Mouse (Mus musculus) mouse embryonic stem cell (cell line): ENCODE measurements at regions not wholly inside any gene's neighbourhood (a gene's known extent, or its start where the extent isn't known, plus 50 kb on each side); places are given as distances from the start of the nearest gene placed in this dataset.

Source experiments
- in situ Hi-C, 2 experiments: fragments of 300-500 bp; cut with MboI; formaldehyde crosslinking; loops; 1 replicate in 1 of 2; 3 replicates in 1 of 2; pipeline ENCODE4 v1.14.3; 2019 to 2020; ENCODE audit warnings: low sequenced_read_pairs in 2 of 2, low pct_unique_long_range_greater_than_20kb in 1 of 2, mixed read lengths in 1 of 2; ENCODE audit not compliant: unreplicated experiment in 1 of 2

DNA sequence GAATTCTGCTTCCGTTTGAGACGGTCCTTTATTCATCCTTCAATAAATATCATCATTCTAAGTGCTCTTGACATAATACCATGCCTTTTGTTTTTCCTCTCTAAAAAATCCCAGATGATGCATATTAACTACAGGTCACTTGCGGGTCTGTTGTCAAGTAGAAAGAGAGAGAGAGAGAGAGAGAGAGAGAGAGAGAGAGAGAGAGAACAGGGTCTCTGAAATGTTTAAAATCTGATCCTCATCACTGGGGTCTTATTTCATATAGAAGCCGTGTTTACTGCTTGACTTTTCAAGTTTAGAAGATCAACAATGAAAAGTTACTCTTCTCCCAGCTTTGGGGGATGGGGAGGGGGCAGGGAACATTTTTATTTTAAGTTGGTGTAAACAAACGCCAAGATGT is 299.5 kb downstream of the Nr2f2 start:
- in situ Hi-C loops: no loop called here

DNA sequence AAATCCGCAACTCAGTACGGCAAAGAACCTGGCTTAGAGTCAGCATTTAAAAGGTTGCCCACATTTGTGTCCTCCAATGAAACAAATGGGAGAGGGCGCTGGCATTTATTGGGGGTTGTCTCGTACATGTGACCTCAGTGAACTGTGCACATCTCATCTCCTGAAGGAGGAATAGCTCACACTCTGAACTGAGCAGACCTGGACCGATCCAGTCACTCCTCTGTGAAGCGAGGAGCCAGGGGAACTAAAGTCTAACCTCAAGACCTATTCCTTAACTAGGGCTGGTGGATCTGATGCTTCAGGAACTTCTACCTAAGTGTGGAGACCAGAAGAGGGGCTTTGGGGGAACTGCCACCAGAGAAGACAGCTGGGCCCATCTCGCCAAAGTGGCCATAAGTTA is 300.1 kb downstream of the Nr2f2 start:
- in situ Hi-C loops: no loop called here

DNA sequence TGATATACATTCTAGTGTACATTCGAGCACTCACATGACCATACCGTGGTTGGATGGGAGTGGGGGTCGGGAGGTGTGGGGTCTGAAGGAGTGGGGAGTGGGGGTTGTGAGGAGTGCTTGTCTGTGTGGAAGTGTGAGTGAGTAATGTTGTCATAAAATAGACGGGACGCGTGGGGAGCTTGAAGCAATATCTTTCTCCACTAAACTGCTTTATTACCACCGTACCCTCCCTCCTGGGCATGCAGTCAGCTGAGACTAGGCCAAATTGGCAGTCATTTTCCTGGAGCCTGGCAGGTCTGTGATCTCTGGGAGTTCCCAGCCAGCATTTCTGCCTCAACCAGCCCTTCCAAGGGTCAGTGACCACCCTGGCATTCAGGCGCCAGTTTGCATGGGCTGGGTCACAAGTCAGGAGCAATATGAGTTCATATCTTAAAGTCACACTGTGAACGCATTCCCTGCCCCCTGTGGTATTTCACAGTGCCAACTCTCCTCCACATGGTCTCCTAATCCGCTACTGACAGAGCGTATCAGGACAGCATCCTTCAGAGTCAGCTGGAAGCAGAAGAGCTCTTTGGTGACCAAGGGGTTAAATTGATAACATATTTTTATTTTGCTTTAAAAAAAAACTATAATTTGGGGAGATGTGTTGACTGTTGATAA is 300.9 kb downstream of the Nr2f2 start:
- in situ Hi-C loops: no loop called here

DNA sequence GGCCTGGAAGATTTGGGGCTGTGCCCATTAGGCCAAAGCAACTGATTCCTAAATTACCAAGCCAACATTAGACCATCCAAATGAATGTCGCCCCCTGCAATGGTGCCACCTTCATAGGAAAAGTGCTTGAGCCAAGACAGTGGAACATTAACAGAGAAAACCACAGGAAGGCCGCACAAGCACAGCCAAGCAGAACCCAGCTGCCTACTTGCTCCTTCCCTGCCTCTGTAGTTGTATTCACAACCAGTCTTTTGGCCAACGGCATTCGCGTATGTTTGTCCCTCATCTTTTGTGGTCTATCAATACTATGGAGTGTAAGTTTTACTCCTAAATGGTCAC is 319.2 kb downstream of the Nr2f2 start:
- in situ Hi-C loops: no loop called here

DNA sequence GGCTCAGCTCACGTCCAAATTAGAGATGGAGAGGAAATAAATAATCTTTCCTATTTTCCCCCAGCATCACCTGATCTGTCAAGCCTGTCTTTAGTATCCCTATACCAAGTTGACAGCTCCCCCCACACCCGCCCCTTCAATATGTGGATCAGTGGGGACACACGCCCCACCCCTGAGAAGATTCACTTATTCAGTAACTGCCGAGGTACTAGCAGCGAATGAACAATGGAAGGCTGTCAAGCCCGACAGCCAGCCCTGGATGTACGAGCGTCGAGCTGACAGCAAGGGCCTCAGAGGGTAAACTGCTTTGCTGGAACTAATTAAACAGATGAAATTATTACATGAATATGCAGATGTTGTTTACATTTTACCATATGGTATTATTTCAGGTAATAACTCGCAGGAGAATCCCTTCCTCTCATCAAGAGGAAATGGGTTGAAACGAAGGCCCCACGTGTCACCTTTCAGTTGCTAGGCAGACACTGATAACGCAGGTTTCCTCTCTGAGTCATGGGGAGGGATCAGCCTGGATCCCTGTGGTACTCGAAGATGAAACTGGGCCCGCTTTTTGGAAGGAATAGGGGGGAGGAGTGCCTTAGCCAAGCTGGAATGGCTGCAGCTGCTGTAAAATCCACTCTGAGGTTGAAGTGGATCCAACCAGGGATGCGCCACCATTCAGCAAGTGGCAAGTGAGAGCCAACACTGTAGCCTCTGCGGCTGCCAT is 319.7 kb downstream of the Nr2f2 start:
- in situ Hi-C loops: no loop called here

DNA sequence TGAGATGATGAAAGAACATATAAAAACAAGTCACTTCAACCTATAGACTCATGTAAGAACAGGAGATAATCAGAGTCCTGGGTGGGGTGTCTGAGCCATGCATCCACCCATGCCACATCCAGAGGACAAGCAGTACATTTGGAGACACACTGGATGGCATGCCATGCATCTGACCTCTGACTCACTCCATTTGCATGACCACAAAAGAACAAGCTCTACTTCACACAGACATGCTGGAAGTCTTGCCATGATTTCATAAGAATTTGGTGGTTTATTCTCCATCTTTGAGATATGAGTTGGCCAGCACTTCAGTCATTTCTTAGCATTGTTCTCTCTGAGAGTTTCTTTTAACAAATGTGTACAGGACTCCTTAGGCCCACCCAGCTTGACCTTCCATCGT is 329.5 kb downstream of the Nr2f2 start:
- in situ Hi-C loops: no loop called here

DNA sequence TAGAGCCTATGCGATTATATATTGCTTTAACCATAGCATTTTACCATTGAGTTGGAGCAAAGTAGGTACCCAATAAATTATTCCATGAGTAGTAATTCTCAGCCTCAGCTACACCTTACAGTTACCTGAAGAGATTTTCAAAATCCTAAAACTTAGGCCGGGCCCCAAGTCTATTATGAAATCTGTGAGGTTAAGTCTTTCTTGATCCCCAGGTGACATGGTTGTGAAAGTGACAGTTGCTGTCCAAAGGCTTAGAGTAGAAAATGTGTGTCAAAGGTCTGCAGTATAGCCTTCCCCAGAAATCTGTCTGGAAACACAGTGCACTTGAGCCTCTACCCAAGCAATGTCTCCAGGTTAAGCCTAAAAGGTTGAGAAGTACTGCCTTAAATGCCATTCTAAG is 333.7 kb downstream of the Nr2f2 start:
- in situ Hi-C loops: no loop called here

DNA sequence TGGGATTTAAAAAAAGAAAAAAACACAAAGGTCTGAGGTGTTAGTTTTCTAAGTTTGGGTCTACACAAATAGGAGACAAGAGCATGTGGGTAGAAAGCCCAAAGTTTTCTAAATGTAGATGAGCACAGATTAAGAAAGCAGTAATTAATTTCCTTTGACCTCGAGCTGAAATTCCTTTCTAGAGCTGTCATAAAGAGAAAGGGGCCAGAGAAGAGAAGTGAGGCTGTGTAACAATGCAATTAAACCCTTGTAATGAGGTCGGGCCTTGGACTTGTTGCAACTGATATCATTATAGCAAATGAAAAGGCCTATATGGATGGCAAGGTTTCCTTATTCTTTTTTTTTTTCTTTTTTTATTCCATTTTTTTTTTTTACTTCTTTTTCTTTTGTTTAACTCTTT is 337.2 kb downstream of the Nr2f2 start:
- in situ Hi-C loops: no loop called here

DNA sequence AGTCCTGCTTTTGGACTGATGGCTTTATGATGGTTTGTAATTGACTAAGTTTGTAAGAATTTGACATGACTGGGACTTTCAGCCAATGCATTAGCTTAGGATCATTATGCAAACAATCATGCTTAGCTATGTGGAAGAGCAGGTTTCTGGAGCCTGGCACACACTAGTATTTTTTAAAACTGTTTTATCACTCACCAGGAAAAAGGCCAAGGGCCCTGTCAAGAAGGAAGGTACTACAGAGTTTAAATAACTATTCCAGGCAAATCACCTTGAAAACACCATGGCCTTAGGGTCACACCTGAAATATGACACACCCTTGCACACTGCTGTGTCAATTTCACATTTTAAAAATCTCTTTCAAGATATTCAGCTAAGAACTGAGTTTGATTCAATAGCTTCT is 341.0 kb downstream of the Nr2f2 start:
- in situ Hi-C loops: no loop called here

DNA sequence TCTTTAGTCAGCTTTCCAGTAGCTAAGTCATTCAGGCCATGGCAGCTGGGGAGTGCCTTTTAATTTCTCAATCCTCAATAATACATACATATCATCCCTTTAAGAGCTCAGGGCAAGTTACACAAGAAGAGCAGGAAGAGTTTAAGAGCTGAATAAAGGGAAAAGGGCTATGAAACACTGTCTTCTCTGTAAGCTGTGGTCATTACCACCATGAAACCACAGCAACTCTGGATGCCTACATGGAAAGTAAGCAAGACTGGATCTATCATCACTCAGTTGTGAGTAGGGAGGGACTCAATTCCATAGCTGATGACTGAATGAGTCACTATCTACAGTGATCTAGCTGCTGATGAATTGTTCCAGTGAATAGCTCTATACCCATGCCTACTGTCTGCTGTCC is 349.9 kb downstream of the Nr2f2 start:
- in situ Hi-C loops: no loop called here

DNA sequence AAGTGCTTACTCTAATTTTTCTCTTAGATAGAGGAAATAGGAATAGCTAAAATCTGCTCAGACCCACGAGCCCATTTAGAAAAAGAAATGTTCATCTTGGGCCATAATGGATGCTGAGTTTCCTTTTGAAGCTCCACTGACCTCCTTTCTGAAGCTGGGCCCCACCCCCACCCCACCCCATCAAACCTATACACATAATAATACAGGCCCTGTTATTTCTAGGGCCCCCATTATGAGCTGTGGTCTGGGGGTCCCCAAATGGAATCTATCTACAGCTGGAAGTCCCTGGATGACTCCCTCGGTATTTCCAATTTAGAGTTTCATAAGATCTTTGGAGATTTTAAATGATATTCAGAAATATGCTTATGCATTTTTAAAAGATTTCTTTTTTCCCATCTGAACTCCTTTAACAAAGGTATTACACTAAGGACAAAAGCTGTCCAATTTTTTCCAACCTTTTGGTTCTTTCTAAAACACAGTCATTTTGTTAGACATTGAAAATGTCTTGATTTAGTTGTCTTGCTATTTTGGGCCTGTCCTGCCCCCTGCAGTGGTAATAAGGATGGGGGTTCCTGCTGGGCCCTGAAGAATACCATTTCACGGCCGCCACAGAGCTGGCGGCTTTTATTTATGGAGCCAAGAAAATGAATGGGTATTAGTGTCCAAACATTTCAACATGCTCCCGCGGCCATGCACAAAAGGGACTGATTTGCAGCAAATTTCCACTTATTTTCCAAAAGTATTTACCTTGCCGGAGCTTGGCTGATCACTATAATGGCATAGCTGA is 363.1 kb downstream of the Nr2f2 start:
- in situ Hi-C loops: no loop called here

DNA sequence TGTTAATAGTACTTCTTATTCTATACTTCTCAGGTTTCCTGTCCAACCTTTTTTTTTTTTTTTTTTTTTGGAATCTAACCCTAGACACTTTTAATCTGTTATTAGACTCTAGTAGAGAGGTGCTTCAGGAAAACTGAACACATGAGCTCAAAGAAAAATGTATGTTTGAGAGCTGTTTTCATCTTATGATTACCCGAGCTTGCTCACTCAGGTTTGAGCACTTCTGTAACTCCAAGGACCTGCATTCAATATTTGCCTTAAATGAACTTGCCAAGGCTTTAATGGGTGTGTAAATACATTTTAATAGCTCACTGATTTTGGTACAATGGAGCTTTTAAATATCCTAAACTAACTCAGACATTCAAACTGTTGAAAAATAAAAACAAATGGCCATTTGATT is 367.8 kb downstream of the Nr2f2 start:
- in situ Hi-C loops: no loop called here

DNA sequence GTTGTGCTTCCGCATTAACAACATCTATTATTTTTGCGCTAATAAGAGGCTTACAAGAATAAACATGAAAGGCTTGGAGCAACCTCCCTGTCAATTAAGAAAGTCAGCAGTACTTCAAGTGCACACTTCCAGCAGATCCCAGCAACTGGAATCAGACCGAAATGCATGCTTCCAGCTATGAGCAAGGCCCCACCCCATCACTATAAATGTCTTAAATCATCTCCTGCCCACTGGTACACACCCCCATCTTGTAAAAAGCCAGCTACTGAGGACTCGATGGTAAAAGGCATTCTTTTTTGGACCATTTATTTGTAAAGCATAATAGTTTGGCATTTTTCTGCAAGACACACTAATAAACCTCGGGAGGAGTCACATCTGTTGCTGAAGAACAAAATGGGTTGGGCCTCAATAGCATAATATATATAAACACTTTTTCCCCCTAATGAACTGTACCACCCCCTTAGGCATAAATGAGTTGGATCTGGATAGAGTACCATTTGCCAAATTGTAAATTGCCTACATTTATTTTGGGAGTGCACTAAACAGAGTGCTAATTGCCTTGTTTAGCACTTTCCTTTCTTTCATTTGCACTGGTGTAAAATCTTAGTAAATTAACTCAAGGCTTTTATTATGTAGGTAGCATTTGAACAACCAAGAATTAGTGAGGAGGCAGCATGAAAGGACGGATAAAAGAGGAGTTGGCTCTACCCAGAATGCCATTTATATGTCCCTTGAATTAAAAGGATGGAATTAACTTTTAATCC is 371.8 kb downstream of the Nr2f2 start:
- in situ Hi-C loops: no loop called here

DNA sequence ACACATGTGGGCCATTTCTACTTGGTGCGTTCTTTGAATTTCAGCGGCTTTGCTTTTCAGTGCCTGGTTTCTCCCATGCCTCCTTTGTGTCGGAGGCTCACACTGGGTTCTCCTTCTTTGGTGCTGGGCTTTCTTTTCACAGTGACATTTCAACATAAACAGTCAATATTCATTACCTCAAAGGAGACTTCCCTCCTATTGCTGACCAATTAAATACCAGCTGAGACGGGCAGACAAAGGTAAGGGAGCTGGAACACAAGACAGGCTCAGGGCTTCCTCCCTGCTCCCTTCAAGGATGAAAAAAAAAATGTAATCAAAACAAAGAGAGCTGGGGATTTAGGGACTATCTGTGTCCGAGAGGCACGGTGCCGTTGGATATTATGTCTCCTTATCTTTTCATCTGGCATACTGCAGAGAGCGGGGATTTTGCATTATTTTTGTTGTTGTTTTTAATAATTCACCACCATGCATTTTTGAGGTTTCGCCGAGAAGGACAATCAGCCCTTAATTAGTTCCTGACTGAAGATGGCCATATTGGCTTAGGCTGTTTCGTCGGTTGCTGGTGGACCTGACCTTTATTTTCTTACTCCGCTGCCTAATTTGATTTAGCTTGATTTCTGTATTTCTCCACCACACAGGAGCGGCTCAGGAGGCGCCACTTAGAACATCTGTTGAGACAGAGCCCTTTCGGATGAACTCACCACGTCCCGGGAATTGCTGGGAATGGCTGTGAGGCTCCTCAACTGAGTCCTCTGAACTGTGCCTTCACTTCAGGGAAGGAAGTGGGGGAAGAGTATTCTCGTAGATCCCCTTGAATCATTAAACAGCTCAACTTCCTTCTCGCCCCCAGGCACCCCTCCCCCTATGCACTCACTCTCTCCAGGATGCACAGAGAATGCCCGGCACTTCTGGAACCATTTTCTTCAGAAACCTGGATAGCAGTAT is 373.9 kb downstream of the Nr2f2 start:
- in situ Hi-C loops: no loop called here

DNA sequence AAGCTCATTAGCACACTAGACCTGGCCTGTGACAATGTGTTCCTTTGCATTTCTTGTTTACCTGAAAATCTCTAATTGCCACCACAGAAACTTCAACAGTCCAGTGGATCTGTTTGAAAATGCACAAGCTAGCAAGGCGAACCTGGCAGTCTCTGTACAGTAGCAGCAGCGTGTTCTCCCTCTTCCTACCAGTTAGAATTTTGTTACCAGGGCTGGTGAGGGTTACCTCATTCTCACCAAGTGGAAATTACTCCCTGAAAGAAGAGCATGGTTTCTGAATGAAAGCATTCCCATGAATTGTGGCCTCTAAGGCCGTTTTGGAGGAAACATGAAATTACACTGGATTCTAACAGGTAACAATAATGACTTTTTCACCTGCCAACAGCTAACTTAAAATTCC is 374.6 kb downstream of the Nr2f2 start:
- in situ Hi-C loops: no loop called here

DNA sequence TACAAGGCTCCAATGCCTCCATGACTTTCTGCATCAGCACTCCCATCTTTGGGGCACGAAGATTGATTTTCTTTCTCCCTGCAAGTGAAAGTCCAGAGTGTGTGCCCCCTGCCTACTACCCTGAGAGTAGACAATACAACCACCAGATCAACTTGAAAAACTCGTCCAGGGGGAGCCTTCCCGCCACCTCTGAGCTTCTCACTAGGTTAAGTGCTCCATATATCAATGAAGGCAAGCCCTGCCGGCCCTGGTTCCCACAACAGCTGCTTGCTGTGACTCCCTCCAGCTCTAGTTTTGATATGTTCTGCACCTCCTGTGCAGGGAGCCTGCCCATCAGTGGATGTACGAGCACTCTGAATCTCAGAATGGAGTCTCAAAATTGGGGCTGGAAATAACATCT is 377.8 kb downstream of the Nr2f2 start:
- in situ Hi-C loops: no loop called here

DNA sequence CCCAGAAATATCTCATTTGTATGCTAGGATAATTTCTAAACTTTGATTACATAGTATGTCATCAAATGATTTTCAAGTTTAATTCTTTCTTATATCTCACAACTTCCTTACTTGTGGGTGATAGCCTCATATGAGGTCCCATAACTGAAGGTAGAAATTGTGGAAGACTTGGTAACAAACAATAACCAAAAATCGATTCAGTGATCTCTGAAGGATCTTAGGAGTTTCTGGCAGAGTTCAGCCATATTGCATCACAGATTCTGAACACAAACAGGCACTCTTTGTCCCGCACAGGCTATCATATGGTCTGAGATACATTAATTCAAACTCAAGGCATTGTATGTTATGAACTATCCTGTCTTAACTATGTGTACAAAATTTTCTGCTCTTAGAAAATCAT is 385.2 kb downstream of the Nr2f2 start:
- in situ Hi-C loops: no loop called here

DNA sequence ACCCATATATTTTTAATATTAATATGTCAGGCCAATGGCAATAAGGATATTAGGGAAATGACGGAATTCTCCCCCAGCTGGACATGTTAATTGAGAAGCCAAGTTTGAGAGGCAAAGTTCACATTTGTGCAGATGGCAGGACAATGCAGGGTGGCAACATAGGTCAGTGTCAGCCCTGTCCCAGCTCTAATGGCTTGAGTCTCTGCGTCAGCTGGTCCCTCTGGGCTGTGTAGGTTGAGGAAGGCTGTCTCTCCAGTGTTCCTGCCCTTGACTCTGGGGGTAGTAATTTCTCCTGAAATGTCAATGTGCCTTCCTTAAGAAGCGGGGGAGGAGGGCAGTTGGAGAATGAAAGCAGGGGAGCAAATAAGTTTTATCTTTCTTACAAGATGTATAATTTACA is 390.2 kb downstream of the Nr2f2 start:
- in situ Hi-C loops: no loop called here
